Mouse (Mus musculus) embryonic facial prominence, embryonic 11.5 days (tissue): Measurements from ENCODE around the gene Gxylt1. TPM values are rescaled to one million over a fixed set of nuclear protein-coding genes. Genes with fewer than 3 reads are reported as not detected.
A peak's percentile ranks its signal among the peaks of the same experiment; 100 is the strongest.
"Not testable (repeated sequence)": the region's sequence is repeated elsewhere in the genome, so short reads cannot be mapped to it uniquely, and the experiment has no call there.

ENCODE experiments used
- ATAC-seq: fragments of 200-750 bp; cut with Nextera tagmentation; replicated peaks from 2 replicates; pipeline ENCODE4 v1.8.0; 2017; ENCODE audit warnings: low read depth; ENCODE audit not compliant: insufficient number of reproducible peaks, low FRiP score, low TSS enrichment
- DNase-seq: peaks from one replicate; pipeline ENCODE4 v3.0.0-alpha.2; 2015; ENCODE audit warnings: low spot score
- H3K27ac ChIP-seq: fragments of 300-500 bp; sonication (generic); replicated peaks from 2 replicates; pipeline ENCODE4 v1.5.1; 2014; ENCODE audit warnings: mild to moderate bottlenecking, low read depth, low read length, control low read depth
- H3K27me3 ChIP-seq: fragments of 300-500 bp; sonication (generic); 2 replicates; pipeline ENCODE4 v1.6.1; 2014; ENCODE audit warnings: mild to moderate bottlenecking, low read length, moderate library complexity, mixed read lengths; ENCODE audit not compliant: control insufficient read depth, insufficient read depth
- H3K36me3 ChIP-seq: fragments of 300-500 bp; sonication (generic); replicated peaks from 2 replicates; pipeline ENCODE4 v1.6.1; 2014; ENCODE audit warnings: low read depth, mild to moderate bottlenecking, low read length, moderate library complexity, mixed read lengths; ENCODE audit not compliant: control insufficient read depth, insufficient read depth
- H3K4me1 ChIP-seq: fragments of 300-500 bp; sonication (generic); 2 replicates; pipeline ENCODE4 v1.6.1; 2014; ENCODE audit warnings: low read length, mixed read lengths; ENCODE audit not compliant: control insufficient read depth, insufficient read depth
- H3K4me2 ChIP-seq: fragments of 300-500 bp; sonication (generic); 2 replicates; pipeline ENCODE4 v1.6.1; 2014; ENCODE audit warnings: low read depth, mild to moderate bottlenecking, control low read depth, low read length, moderate library complexity
- H3K4me3 ChIP-seq: fragments of 300-500 bp; sonication (generic); 2 replicates; pipeline ENCODE4 v1.5.1; 2014; ENCODE audit warnings: low read depth, low read length, control low read depth
- H3K9ac ChIP-seq: fragments of 300-500 bp; sonication (generic); replicated peaks from 2 replicates; pipeline ENCODE4 v1.6.1; 2014; ENCODE audit warnings: mild to moderate bottlenecking, control low read depth, low read length
- H3K9me3 ChIP-seq: fragments of 300-500 bp; sonication (generic); replicated peaks from 2 replicates; pipeline ENCODE4 v1.6.1; 2016; ENCODE audit warnings: mild to moderate bottlenecking, low read length, inconsistent platforms, mixed read lengths; ENCODE audit not compliant: control insufficient read depth
- WGBS: fragments of 180-500 bp; shearing (Covaris S2); extraction: QIAGEN DNeasy Blood & Tissue Kit; methylation state at CpG from one replicate; pipeline ENCODE4 v1.1.7; 2014; 5-methylcytosine and 5-hydroxymethylcytosine counted together
- polyA plus RNA-seq: library from polyadenylated mRNA; unstranded; fragments of >200 nt; fragmentation: Nextera tagmentation; extraction: Ambion mirVana; gene quantifications from 2 replicates; pipeline ENCODE4 v1.2.1, GENCODE M21; 2014

Gene Gxylt1
- polyA plus RNA-seq = 21.1 and 22.3 TPM in 2 replicates

GRCm38 (mm10) chr15:93274679-93275583 lies at the start of gene Gxylt1:
Gxylt1 (minus strand) TSS chr15:93275179.
- H3K4me3 ChIP-seq = peak within 1 kb of the TSS; percentile 75
- WGBS = under 1% methylated on average over 74 of the region's 93 CpGs
- no peaks in the 10 kb centered on the region for H3K27me3 ChIP-seq
- no peaks in the 10 kb centered on the region for H3K4me1 ChIP-seq
- no peaks in the 10 kb centered on the region for H3K9me3 ChIP-seq
- H3K9ac ChIP-seq = peak within 1 kb of the TSS; percentile 78
- peak within 1 kb of the TSS; percentile 92 for H3K4me2 ChIP-seq
- ATAC-seq (peak; percentile 98), DNase-seq (peak; percentile 96)
- peak within 1 kb of the TSS; percentile 72 for H3K27ac ChIP-seq
- H3K36me3 ChIP-seq = no peaks in the 10 kb centered on the region

GRCm38 (mm10) chr15:93318781-93319180 lies 43.8 kb upstream of the Gxylt1 start:
- 95% methylated on average over 1 of the region's 1 CpGs for WGBS
- no peaks in the 10 kb centered on the region for H3K4me1 ChIP-seq
- no peak overlapping the region for H3K4me2 ChIP-seq
- H3K27ac ChIP-seq = no peak overlapping the region
- no peak overlapping the region for H3K9ac ChIP-seq
- DNase-seq (no peak), ATAC-seq (no peak)
- no peak overlapping the region for H3K4me3 ChIP-seq
- H3K9me3 ChIP-seq = no peaks in the 10 kb centered on the region
- H3K36me3 ChIP-seq = no peaks in the 10 kb centered on the region
- no peaks in the 10 kb centered on the region for H3K27me3 ChIP-seq

GRCm38 (mm10) chr15:93310304-93310703 lies 35.3 kb upstream of the Gxylt1 start:
- H3K4me1 ChIP-seq, H3K4me2 ChIP-seq, H3K27me3 ChIP-seq, H3K9ac ChIP-seq, DNase-seq, H3K27ac ChIP-seq, ATAC-seq, H3K9me3 ChIP-seq, H3K36me3 ChIP-seq, H3K4me3 ChIP-seq: not testable (repeated sequence)
- WGBS = 93% methylated on average over 4 of the region's 4 CpGs

- Histone ChIP-seq H3K4me2 (no peak overlapping the region), H3K36me3 (no peaks in the 10 kb centered on the region), H3K4me3 (no peak overlapping the region), H3K9ac (no peak overlapping the region), H3K27me3 (no peaks in the 10 kb centered on the region), H3K27ac (no peak overlapping the region), H3K4me1 (no peaks in the 10 kb centered on the region; the same call in 1 of the 2 replicates), H3K9me3 (no peaks in the 10 kb centered on the region)
- 89% methylated on average over 2 of the region's 2 CpGs for WGBS
- DNase-seq (no peak), ATAC-seq (no peak)
Measured at GRCm38 (mm10) chr15:93298197-93298596, 23.2 kb upstream of the Gxylt1 start.

- no peak overlapping the region for H3K4me3 ChIP-seq
- no peaks in the 10 kb centered on the region for H3K36me3 ChIP-seq
- DNase-seq = no peak
- H3K9me3 ChIP-seq = no peaks in the 10 kb centered on the region
- no peaks in the 10 kb centered on the region for H3K27me3 ChIP-seq
- no peak overlapping the region for H3K27ac ChIP-seq
- no peaks in the 10 kb centered on the region; the same call in 1 of the 2 replicates for H3K4me1 ChIP-seq
- H3K9ac ChIP-seq = no peak overlapping the region
- ATAC-seq = no peak
- H3K4me2 ChIP-seq = no peak overlapping the region
- WGBS = 82% methylated on average over 11 of the region's 11 CpGs
Measured at GRCm38 (mm10) chr15:93294483-93294882, 19.5 kb upstream of the Gxylt1 start.

- no peak overlapping the region for H3K27ac ChIP-seq
- H3K27me3 ChIP-seq = no peaks in the 10 kb centered on the region
- H3K4me2 ChIP-seq = no peak overlapping the region
- H3K9ac ChIP-seq = no peak overlapping the region
- H3K9me3 ChIP-seq = no peaks in the 10 kb centered on the region
- H3K36me3 ChIP-seq = no peaks in the 10 kb centered on the region
- ATAC-seq = no peak
- WGBS = 97% methylated on average over 4 of the region's 4 CpGs
- no peak for DNase-seq
- no peak overlapping the region for H3K4me3 ChIP-seq
- no peaks in the 10 kb centered on the region for H3K4me1 ChIP-seq
Measured at GRCm38 (mm10) chr15:93288321-93288720, 13.3 kb upstream of the Gxylt1 start.

- H3K27ac ChIP-seq = no peak overlapping the region
- no peaks in the 10 kb centered on the region for H3K36me3 ChIP-seq
- H3K9ac ChIP-seq = no peak overlapping the region
- no peak for ATAC-seq
- no peak for DNase-seq
- no peaks in the 10 kb centered on the region for H3K27me3 ChIP-seq
- H3K4me1 ChIP-seq = no peaks in the 10 kb centered on the region
- WGBS = 84% methylated on average over 2 of the region's 2 CpGs
- H3K4me2 ChIP-seq = no peak overlapping the region
- H3K9me3 ChIP-seq = no peaks in the 10 kb centered on the region
- no peak overlapping the region for H3K4me3 ChIP-seq
Measured at GRCm38 (mm10) chr15:93287628-93288027, 12.6 kb upstream of the Gxylt1 start.

GRCm38 (mm10) chr15:93285244-93285643 lies 10.3 kb upstream of the Gxylt1 start:
- H3K4me2 ChIP-seq = no peak overlapping the region
- H3K9me3 ChIP-seq = no peaks in the 10 kb centered on the region
- H3K9ac ChIP-seq = no peak overlapping the region
- H3K4me1 ChIP-seq = no peaks in the 10 kb centered on the region
- no peak overlapping the region for H3K4me3 ChIP-seq
- no peak for ATAC-seq
- no peaks in the 10 kb centered on the region for H3K36me3 ChIP-seq
- no peaks in the 10 kb centered on the region for H3K27me3 ChIP-seq
- WGBS = 81% methylated on average over 15 of the region's 15 CpGs
- no peak overlapping the region for H3K27ac ChIP-seq
- no peak for DNase-seq
